Mouse (Mus musculus) erythroblast, embryonic 14.5 days (primary cell): ENCODE measurements around the gene Rtp3.

ENCODE experiments used
- GATA1 ChIP-seq: IDR thresholded peaks from 2 replicates; pipeline ENCODE4 v1.6.1; 2012; ENCODE audit warnings: low read length, inconsistent platforms, mixed read lengths
- TAL1 ChIP-seq: IDR thresholded peaks from 3 replicates; pipeline ENCODE4 v1.6.1; 2012; ENCODE audit warnings: low read length, inconsistent platforms, mixed read lengths

GRCm38 (mm10) chr9:110945926-110946325 is 44.5 kb downstream of the Rtp3 start, which contains the start of gene Tdgf1:
- TF ChIP-seq GATA1 (no peak), TAL1 (no peak)
